Mouse (Mus musculus): ENCODE results near the gene Stk16.

The Stk16 gene

DNA sequence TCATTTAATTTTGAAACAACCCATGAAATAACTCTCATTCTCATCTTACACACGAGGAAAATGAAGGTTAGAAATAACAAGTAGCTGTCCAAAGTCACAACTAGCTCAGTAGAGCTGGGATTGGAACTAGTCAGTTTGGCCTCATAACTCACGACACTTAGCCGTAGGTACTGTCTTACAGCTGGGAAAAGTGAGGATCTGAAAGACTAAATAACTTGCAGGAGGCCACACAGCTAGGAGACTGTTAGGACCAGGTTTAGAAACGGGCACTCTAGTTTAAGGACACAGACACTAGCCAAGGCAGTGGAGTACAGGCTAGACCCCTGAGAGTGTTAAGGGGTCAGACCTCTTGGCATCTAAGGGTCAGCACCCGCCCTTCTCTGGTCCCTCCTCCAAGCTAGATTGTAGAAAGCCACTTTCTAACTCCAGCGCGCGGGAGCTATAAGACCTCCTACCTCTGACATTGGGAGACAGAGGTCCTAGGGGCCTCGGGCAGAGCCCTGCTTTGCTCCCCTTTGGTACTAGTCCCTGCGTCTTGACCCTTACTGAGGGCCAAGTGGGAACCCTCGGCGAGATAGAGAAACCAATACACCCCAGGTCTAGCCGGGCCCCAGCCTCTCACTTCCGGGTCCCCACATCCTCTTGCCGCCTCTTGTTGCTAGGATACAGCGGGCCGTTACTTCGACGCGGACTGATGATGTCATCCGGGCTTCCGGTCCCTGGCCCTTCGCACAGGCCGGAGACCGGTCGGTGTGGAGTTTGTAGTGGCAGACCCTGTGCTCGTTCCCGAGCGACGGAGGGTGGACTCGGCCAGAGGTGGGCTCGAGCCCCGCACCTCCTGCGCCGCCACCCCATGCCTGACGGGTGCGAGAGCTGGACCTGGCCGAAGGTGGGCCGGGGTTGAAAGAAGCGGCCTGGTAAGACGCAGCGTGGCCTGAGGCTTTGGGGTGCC lies at the start of gene Stk16, which contains the start of gene Glb1l:
Gene Stk16 (plus strand): TSS at position 703 of the 952 bp plus-strand sequence.
Gene Glb1l (minus strand): TSS at position 678 of the 952 bp plus-strand sequence.
- peak; percentile 98 for DNase-seq

DNA sequence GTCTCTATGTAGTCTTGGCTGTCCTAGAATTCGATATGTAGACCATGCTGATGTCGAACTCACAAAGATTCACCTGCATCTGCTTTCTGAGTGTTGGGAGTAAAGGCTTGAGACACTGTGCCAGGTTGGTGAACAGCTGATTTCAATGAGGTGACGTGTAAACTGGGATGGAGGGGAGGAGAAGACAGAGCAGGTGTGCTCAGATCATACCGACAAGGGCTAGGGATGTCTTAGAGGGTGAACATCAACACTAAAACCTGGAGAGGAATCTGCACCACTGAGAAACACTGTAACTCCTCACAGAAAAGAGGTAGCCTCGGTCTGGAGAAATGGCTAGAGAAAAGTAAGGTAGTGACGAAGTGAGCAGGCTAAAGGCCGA lies 42.6 kb upstream of the Stk16 start:
- DNase-seq, result no peak

DNA sequence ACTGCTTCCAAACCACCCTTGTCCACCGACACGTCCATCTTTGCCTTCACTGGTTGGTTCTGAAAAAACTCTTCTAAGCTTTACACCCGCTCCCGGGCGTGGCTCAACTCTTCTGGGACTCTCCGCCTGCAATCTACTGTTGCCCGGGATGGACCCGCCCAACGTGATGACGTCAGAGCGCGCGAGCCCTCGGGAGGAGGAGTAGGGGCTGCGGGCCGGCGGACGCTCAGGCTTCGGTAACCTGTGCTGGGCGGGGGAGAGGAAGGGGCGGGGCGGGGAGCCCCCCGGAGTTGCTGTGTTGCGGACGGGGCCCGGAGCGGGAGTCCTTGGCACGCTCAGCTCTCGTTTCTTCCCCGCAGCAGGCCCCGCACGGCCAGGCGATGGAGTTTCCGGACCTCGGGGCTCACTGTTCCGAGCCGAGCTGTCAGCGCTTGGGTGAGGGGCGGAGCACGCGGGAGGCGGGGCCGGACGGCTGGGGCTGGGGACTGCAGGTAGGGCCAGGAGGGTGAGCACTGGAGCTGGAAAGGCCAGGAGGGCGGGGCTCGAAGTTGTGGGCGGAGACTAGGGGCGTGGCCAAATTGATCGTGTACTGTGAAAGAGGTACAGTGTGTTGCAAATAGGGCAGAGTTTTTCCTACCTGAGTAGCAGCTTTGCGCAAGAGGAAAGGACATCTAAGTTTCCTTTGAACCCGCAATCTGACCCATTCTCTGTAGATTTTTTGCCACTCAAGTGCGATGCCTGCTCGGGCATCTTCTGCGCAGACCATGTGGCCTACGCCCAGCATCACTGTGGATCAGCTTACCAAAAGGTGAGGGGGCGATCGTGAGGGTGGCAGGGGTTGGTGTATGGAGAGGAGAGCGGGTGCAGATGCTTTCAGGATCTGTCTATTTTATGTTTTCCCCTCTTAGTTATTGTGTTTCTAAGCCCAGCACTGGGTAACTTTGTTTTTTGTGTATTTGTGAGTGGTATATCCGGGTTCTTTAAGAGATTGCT lies 41.9 kb upstream of the Stk16 start, which contains the start of gene Zfand2b:
Gene Zfand2b (plus strand): TSS at position 175 of the 993 bp plus-strand sequence.
- peak; percentile 99 for DNase-seq

DNA sequence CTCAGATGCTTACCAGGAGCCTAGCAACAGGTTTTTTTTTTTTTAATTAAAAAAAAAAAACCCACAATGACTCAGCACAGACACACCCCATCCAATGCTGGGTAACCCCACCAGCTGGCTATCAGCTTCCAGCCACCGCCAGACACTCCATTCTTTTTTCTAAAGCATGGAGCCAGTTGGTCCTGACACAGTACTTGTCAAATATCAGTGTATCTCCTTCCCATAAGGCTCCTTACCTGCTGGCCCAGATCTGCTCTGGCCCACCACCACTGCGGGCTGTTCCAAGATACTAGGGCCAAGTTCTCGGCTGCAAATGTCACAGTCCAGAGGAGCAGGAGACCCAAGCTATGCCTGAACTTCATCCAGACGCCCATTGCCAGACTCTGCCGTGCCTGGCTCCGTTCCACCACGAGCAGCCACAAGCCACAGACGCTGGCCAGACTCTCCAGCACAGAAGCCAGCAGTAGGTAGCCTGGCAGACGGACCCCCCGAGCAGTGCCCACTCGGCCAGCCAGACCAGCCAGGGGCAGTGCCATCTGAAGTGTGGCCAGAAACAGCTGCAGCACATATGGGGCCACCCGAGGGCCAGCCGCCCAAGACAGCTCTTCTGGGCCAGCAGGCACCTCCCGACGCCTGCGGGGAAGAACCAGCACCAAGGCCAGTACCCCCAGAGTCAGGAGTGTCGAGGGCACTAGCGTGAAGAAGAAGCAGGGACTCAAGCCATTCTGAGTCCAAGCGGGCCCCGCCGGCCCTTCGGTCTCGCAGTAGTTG lies 31.1 kb upstream of the Stk16 start:
- DNase-seq, result peak; percentile 23

DNA sequence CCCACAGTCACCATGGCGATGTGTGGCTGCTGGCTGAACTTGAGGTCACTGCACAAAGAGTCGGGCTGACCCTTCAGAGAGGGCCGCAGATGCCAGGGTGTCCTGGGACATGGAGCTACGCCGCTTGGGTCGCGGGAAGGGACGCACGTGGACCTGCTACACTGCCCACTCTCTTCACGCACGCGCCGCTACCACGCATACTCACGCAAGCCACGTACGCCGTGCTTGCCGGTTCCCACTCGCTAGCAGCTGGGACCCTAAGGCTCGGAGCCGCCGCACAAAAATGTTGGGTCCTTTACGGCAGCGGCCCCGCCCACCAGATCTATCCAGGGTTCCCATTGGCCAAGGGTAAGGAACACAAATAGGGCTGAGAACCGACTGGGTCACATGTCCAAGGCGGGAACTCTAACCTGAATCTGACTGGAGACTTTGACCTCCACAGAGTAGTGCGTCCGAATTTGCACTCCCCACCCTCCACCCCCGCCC lies 30.5 kb upstream of the Stk16 start, which contains the start of gene Abcb6:
Gene Abcb6 (minus strand): TSS at position 288 of the 486 bp plus-strand sequence.
- peak; percentile 96 for DNase-seq

DNA sequence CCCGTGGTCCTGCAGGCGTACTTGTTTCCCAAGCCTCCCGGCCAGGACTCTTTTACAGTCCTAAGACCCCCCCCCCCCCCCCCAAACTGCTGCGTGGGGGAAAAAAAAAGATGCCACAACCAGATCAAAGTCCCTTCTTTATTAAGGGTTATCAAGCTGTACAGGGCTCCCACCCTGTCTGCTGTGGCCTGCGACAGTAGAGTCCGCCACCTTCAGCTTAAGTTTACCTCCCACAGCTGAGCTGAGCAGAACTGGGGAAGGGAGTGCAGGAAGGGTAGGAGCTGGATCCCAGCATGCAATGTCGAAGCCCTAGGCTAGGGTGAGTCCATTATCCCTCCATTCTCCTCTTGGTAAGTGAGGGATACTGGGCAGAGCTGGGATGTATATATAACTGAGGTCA lies 29.9 kb upstream of the Stk16 start:
- DNase-seq, result no peak

DNA sequence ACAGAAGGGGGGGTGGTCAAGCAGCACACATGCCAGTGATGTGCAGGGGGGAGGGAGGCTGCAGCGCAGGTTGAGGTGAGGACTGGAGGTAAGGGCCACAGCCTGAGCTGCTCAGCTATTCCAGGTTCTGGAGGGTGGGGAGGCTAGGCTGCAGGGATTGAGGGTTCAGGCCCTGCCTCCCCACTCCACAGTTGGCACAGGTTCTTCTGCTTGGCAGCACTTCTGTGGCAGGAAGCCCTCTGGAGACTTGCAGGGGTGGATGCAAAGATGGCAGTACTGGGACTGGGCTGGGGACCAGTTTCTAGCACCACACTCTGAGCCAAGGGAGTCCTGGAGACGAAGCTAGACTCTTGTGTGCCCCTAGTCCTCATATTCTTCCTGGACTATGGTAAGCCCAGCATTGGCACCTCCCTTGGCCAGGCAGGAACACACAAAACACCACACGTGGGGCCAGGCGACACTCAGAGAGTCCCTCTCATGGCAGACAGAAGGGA lies 29.2 kb upstream of the Stk16 start:
- DNase-seq, result no peak

DNA sequence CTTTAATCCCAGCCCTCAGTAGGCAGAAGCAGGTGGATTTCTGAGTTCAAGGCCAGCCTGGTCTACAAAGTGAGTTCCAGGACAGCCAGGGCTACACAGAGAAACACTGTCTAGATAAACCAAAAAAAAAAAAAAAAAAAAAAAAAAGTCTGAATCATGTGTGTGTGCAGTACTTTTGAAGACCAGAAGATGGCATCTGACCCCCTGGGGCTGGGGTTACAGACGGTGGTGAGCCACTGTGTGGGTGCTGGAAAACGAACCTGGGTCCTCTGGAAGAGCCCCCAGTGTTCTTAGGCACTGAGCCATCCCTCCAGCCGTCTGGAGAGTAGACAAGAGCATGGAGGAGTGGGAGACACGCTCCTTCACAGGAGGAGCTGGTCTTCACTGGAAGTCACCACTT lies 28.5 kb upstream of the Stk16 start:
- no peak for DNase-seq

DNA sequence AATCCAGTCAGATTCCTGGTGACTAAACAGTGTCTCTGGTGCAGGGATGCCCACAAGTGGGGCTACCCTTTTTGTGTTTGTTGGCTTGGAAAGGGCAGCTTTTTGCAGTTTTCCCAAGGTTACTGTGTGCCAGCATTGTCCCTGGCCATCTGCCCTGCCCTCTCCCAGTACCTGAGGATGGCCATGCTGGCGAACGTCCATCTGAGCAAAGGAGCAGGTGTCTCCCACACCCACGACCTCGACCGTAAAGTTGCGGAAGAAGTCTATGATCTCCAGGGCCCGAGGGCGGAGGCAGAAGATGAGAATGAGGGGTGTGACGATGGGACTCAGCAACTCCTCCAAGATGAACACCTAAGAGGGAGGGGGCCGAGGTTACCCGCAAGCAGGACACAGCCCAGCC lies 25.1 kb upstream of the Stk16 start:
- no peak for DNase-seq

DNA sequence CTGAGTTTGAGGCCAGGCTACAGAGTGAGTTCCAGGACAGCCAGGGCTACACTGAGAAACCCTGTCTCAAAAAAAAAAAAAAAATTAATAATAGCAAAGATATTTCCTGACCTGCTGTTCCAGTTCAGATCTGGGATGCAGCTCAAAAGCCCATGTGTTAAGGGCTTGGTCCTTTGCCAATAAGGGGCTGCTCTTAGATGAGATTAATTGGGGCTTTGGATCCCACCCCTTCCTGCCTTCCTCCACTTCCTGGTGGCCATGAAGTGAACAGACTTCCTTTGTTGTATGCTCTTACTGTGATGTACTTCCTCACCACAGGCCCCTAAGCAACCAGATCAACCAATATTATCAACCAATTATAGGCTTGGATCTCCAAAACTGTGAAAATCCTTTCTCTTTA lies 23.5 kb upstream of the Stk16 start:
- no peak for DNase-seq

DNA sequence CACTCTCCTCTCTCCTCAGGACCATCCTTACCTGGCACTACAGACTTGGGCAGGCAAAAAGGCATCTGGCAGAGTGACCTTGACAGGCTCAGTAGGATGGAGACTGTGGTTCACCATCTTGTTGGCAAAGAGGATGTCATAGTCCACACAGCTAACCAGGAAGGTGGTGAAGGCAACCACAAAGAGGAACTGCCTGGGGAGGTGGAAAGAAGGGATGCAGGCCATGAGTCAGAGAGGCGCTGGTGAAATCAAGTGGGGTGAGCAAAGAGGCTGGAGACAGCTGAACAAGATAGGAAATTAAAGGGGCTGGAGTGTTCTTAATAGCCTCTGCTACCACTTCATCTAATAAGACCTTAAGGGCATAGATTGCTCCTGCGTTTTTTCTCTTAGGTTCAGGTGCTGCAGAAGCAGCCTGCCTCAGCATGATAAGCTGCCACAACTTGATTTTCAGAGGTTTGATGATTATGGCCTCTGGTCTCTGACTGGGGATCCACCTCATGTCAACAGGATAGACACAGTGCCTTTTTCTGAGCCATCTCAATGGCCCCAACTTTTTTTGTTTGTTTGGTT lies 22.6 kb upstream of the Stk16 start:
- DNase-seq, result peak; percentile 47

DNA sequence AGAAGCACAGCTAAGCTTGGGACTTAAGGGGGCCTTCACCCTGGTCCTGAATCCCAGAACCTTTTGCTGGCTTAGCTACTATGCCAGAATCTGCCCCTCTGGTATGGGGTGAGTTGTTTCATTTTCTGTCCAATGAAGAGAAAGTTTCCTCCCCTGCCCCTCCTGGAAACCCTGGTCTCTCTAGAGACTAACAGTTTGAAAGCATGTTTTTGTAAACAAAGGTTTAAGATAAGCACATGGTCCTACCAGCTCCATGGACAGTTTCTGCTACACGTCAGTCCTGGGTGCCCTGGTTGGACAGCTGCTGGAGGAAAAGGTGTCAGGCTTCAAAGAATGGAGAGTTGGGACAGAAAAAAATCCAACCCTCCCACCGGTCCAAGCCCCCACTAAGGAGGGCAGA lies 20.1 kb upstream of the Stk16 start:
- no peak for DNase-seq

DNA sequence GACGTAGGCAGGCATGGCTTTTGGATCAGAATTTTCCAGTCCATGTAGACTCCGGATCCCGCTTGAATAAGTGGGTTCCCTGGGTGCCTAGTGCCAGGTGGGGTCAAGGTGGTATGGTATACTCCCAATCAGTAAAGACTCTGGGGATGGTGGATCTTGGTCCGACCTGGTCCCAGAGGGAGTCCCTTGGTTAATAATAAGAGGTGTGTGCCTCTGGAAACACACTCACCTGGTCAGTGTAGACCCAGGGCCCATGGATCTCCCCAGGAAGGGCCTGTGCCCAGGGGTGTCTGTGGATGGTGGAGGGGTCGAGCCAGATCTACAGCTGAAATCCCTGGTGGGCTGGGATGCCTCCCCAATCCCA lies 19.4 kb upstream of the Stk16 start:
- DNase-seq, result no peak

DNA sequence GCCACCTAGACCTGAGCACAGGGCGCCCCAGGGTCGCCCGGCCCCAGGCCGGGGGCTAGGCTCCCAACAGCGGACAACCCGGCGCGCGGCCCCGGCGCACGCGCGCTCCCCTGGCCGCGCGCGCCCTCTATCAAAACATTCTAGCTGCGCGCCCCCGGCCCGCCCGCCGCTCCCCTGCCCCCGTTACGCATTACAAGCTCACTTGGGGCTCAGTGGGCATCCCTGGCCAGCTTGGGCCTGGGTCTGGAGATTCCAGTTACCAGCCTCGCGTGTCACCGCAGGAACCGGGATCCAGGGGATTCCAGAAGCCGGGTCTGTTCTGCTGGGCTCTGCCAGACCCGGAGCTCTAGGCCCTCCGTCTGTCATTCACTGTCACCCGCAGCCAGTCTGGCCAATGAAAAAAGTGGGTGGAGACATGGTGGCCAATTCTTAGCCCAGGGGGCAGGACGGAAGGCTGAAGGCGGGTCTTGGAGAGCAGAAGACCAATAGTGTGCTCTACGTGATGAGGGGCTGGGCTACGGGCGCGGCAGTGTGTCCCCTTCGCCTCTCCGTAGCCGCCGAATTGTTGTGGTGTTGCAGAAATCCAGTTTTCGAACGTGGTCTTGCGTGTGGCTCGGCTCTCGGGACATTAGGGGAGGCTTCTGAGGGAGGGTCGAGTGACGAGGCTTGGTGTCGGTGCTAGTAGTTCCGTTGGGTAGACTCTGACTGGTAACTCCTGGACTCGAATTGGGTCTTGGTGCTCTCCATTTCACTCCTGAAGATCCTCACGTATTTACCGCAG lies 18.8 kb upstream of the Stk16 start, which contains the start of the genes Ankzf1 and Atg9a:
Gene Ankzf1 (plus strand): TSS at position 530 of the 781 bp plus-strand sequence.
Gene Atg9a (minus strand): TSS at position 575 of the 781 bp plus-strand sequence.
- DNase-seq, result peak; percentile 99

DNA sequence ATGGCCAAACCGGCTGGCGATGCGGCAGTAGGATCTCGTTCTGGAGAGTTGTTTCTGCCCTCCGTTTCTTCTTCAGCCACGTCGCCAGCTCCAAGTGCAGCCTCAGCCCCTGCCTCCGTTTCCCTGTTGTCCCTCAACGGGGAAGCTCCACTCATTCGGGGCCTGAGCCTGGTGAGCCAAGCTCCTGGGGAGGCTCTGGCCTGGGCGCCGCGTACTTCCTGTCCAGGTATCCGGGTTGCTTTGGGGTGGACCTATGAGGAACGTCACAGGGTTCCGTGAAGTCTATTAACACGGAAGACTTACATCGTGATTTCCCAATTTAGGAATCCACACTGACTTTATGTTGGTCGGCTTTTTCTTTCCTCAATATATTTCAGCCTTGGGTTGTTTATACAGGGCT lies 18.2 kb upstream of the Stk16 start:
- DNase-seq, result peak; percentile 75

DNA sequence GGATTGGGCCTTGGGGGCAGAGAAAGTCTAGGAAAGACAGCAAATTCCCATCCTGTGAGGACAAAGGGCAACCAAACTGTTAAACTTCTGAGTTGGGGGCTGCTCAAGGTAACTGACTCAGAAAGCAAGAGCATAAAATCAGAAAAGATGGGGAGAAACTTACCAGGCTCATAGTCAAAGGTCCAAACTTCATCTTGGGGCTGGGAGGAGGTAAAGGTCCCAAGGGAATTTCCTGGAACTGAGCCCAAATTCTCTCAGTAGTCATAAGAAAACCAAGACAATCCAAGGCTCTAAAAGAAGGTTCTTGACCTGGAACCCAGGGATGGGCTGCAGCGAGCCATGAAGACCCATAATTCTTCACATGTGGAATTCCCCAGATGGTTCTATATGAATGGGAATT lies 9.4 kb upstream of the Stk16 start:
- DNase-seq, result no peak

DNA sequence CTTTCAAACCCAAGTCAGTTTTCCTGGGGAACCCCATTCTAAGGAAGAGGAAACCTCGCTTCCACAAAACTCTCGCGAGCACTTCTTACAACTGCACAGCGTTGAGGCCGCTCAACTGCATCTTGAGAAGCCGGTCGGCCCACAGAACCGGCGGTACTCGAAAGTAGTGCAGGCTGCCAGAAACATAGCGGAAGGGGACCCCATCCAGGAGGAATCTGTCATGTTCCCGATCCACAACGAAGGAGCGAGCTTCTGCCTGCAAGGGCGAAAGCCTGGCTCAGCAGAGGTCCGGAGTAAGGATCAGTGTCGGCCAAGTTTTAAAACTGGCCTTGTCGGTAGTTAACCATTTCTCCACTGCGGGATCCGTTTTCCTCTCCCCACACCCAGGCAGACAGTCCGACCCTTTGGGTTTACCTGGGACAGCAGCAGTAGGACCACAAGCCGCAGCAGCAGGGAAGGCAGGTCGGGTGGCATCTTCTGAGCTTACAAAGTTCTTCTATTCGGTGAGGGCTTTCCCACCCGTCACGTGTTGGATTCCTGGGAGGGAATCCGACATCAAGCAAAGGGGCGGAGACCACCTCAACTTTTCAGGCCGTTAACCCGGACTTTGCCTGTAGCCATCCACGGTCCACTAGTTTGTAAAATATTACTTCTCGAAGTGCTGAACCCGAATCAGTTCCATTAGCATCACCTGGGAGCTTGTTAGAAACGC lies 1.5 kb upstream of the Stk16 start:
- peak; percentile 66 for DNase-seq

DNA sequence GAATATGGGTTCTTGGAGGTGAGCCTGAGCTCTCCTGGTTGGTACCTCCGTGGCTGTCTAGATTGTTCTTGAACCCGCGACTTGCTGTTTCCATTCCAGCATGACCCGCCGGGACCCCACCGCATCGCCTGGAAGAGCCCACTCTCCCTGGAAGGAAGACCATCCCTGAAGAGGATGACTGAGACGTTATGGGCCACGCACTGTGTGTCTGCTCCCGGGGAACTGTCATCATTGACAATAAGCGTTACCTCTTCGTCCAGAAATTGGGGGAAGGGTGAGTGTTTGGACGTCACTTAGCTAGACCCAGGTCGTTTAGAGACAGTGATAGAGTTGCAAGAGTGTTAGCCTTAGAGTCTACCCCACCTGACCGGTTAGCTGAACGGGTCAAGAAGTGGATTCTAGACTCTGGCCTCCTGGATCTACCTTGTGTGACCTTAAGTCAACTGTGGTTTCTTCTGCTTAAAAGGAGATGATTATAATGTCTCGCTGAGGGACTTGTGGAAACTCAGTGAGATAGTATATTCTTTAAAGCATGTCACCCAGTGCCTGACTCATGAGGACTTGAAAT lies 587 bp downstream of the Stk16 start:
- no peak for DNase-seq

DNA sequence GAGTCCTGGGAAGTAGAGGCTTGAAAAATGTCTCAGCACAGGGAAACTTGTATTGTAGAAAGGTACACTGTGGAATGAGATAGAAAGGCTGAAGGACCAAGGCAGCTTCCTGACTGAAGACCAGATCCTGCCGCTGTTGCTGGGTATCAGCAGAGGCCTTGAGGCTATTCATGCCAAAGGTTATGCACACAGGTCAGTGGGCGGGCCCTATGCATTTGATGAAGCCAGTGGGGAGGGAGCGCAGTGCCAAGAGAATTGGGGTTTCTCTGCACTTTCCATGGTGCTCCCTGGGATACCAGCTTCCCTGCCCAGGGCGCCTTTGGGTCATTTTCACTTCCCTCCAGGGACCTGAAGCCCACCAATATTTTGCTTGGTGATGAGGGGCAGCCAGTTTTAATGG lies 1.9 kb downstream of the Stk16 start:
- DNase-seq, result no peak

DNA sequence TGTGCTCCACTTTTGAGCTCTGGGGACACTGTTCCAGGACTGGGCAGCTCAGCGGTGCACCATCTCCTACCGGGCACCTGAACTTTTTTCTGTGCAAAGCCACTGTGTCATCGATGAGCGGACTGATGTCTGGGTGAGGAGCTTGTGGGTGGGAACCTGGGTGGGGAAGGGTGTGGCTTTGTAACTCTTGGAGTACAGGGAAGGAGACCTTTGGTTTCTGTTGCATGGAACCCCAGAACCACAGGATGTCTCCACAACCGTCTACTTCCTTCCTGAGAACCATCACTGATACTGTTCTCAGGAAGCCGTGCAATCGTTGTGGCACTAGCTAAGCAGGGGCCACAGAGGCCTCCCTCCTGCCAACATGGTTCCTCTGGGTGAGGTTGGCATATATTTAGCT lies 2.5 kb downstream of the Stk16 start:
- peak; percentile 58 for DNase-seq
